Mouse (Mus musculus) testis, postnatal 10 days (tissue): ENCODE data around the gene Fam89b.

Experiments
- DNase-seq: peaks from one replicate; pipeline ENCODE4 v3.0.0; 2021; ENCODE audit warnings: low spot score

Gene Fam89b

GRCm38 (mm10) chr19:5729444-5729815 lies at the start of gene Fam89b:
Fam89b (minus strand) TSS chr19:5729653.
- DNase-seq, result peak; percentile 96

GRCm38 (mm10) chr19:5778312-5778711 lies 48.9 kb upstream of the Fam89b start:
- DNase-seq, result no peak

- DNase-seq, result no peak
These were observed 48.1 kb upstream of the Fam89b start for GRCm38 (mm10) chr19:5777387-5778032.

GRCm38 (mm10) chr19:5770925-5771860 lies 41.7 kb upstream of the Fam89b start, which contains the start of gene Scyl1:
Scyl1 (minus strand) TSS chr19:5771419.
- peak; percentile 98 for DNase-seq

GRCm38 (mm10) chr19:5770311-5770710 lies 40.9 kb upstream of the Fam89b start:
- peak; percentile 63 for DNase-seq

- DNase-seq, result no peak
These were observed 37.8 kb upstream of the Fam89b start for GRCm38 (mm10) chr19:5767271-5767670.

- DNase-seq, result no peak
These were observed 33.7 kb upstream of the Fam89b start for GRCm38 (mm10) chr19:5763163-5763562.

GRCm38 (mm10) chr19:5758878-5759403 lies 29.5 kb upstream of the Fam89b start:
- DNase-seq, result no peak

- DNase-seq, result no peak
These were observed 27.7 kb upstream of the Fam89b start for GRCm38 (mm10) chr19:5756991-5757636.

GRCm38 (mm10) chr19:5756321-5756985 lies 27.0 kb upstream of the Fam89b start:
- no peak for DNase-seq

- peak; percentile 72 for DNase-seq
These were observed 22.3 kb upstream of the Fam89b start for GRCm38 (mm10) chr19:5751742-5752141.

- no peak for DNase-seq
These were observed 21.5 kb upstream of the Fam89b start for GRCm38 (mm10) chr19:5750951-5751350.

- DNase-seq, result no peak
These were observed 20.0 kb upstream of the Fam89b start for GRCm38 (mm10) chr19:5749476-5749875.

GRCm38 (mm10) chr19:5746907-5747363 lies 17.5 kb upstream of the Fam89b start:
- no peak for DNase-seq

GRCm38 (mm10) chr19:5745756-5746710 lies 16.6 kb upstream of the Fam89b start:
- peak; percentile 74 for DNase-seq

GRCm38 (mm10) chr19:5743576-5743975 lies 14.1 kb upstream of the Fam89b start:
- DNase-seq, result no peak

- no peak for DNase-seq
These were observed 12.8 kb upstream of the Fam89b start for GRCm38 (mm10) chr19:5742241-5742641.

- peak; percentile 91 for DNase-seq
These were observed 12.3 kb upstream of the Fam89b start for GRCm38 (mm10) chr19:5741641-5742240.

- DNase-seq, result peak; percentile 86
These were observed 11.2 kb upstream of the Fam89b start, which contains the start of gene Ltbp3 for GRCm38 (mm10) chr19:5740320-5741317. Ltbp3 (plus strand) TSS chr19:5740904.
